Mouse (Mus musculus): ENCODE data around the gene Enc1.
"Not testable (repeated sequence)": the region's sequence is repeated elsewhere in the genome, so short reads cannot be mapped to it uniquely, and the experiment has no call there.

Gene Enc1

DNA sequence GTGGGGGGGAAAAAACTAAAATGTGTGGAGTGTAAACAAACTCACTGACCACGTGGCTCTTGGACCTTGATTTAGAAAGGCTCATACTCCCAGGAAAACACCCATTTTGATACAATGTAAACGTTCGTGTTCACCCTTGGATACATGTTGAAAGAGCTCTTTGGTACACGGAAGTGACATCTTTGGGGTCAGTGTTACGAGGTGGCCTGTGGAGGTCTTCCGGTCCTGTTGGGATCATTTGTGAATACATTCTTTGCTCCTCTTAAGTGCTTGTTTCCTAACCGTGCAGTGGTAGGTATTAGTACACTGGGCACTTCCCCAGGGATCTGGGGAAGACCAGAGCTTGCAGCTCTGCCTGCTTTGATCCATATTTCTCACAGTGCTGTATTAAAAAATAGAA is 10.8 kb downstream of the Enc1 start:
- ATAC-seq (ENCODE audit: low TSS enrichment): no peak

DNA sequence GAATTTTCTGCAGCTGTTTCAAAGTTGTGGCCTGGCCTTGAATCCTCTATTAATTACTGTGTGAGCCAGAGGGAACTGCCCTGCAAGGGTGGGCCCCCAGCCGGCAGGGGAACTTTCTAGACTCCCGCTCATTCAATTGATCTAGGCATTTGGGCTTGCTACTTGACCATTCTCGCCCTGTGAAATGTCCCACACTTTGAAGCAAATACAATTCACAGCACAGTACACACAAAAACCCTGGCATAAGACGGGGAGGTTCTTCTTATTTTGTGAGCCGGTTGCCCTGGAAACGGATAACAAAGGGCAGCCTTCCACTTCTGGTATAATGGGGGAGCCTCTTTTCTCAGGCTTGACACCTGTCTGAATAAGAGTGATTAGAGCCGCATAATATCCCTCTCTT is 11.6 kb downstream of the Enc1 start:
- no peak for ATAC-seq (ENCODE audit: low TSS enrichment)

DNA sequence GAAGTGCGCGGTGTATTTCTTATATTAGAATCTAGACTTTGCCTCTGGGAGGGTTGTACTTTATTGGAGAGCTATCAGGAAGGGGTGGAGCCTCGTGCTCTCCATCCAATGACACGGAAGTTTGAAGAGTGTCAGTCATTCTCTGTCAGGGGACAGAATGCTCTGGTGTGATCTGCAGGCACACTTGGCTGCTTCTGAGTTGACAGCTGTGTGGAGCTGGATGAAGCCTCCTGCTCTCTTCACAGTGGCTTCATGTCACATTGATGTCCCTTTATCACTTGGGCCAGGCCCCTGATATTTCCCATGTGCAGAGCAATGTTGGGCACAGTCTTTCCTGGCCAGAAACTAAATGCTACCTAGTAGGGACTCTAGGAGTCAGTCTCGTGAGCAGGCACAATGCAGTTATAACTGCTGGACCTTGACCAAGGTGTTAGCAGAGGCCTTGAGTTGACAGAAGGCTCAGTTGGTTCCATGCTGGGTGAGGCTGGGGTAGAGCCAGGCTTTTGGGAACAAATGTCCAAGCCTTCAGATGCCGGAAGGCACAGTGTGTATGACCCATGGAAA is 12.6 kb downstream of the Enc1 start:
- no peak for ATAC-seq (ENCODE audit: low TSS enrichment)

DNA sequence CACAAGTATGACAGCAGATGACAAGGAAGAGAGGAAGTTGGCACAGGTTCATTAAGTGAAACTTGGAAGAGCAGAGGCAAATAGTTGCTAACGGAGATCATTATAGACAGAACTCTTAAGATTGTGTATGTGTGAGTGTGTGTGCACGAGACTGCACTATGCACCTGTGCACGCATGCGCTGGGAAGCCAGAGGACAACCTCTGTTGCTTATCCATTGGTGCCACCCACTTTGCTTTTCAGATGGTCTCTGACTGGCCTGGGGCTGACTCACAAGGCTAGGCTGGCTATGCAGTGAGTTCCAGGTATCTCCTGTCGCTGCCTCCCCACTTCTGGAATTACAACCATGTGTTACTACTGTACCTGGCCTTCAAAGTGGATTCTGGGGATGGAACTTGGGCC is 13.1 kb downstream of the Enc1 start:
- no peak for ATAC-seq (ENCODE audit: low TSS enrichment)

DNA sequence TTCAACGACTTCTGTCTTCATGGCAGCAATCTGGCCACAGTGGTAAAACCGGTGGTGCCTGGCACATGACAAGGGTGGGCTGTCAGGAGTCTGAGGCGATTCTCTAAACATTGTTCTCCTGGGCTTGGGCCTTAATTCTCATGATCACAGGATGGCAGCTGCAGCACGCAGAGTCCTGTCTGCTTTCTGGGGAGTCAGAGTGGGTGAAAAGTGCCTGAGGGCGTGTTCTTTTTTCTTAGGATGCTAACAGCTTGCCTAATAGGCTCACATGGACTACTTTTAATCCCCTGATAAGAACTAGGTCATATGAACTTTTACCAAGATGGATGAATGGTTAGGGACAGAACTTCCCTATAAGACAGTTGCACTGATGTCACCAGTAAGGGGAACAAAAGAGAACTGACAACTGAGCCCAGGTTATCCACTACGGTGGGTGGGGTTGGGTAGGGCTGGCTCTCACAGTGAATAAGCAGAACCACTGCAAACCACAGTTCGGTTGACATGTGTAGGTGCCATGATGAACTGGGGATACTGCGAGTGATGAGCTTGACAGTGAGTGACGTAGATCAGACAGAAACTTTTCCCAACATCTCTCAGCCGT is 13.8 kb downstream of the Enc1 start:
- ATAC-seq (ENCODE audit: low TSS enrichment): no peak

DNA sequence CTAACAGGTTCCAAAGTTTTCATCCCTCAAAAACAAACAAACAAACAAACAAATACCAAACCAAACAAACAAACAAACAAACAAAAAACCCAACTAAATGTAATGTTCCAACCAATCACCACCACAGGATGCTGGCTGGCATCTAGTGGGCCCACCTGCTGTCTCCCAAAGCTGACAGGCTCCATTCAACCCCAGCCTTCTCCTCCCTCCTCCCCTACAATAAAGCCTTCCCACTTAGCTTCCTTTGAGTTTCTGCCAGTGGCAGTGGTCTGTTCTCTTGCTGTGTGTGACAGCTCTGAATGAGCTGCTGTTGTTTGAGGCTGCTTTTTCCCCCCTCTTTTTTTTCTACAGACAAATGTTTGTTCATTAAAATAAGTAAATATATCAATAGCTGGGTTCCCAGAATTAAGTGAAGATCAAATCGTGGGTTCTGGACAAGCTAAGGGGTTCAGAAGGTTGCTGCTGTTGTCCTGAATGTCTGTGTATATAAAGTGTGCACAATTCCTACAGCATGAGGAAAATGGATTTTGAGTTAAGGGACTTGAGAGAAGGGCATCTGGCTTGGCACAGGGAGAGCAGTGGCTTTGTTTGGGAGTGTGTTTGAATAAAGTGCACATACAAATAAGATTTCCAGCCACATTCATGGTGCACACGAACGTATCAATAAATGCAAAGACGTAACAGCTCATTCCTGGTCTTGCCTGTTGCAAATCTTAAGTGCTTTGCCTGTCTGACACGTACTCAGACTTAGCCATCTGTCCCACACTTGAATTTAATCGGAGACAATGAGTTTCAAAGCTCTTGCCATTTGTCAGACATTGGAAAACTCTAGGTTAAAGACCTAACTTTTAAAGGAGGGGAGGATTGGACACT is 15.3 kb downstream of the Enc1 start:
- ATAC-seq (ENCODE audit: low TSS enrichment): no peak

DNA sequence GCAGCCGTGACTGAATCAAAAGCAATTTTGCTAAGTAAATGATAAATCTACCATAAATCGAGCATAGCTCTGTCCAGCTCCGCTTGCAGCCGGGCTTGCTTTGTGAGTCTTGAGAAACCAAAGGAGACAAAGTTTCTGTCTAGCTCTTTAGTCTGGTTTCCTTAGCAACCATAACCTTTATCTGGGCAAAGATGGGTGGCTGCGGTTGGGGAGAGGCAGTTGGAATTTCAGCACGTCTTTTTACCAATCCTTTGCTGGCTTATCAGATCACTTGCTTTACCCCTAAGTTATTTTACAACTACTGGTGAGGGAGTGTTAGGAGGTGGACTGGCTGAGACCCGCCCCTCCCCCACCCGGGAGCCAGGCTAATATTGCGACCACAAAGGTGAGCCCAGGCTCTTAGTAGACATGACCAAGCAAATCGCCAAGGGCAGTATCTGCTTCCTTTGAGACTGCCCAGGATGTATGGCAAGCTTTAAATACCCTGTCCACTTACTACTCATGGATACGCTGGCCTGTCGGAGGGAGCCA is 16.0 kb downstream of the Enc1 start:
- ATAC-seq (ENCODE audit: low TSS enrichment): no peak

DNA sequence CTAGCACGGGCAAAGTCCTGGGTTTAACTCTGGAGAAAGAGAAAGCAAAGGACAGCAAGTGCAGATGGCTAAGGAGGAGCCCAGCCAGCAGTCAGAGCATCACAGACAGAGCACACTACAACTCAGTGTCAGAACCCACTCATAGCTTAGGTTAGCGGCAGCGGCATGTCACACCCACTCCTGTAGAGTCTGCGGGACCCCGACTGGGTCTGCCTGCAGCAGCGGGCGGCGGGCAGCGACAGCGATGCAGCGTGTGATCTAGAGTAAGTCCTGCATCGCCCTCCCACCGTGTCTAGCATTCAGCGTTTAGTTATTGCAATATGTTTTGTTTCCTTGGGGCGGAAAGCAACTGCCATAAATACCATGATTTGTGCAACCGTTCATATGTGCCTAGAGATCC is 18.4 kb downstream of the Enc1 start:
- ATAC-seq (ENCODE audit: low TSS enrichment): no peak

DNA sequence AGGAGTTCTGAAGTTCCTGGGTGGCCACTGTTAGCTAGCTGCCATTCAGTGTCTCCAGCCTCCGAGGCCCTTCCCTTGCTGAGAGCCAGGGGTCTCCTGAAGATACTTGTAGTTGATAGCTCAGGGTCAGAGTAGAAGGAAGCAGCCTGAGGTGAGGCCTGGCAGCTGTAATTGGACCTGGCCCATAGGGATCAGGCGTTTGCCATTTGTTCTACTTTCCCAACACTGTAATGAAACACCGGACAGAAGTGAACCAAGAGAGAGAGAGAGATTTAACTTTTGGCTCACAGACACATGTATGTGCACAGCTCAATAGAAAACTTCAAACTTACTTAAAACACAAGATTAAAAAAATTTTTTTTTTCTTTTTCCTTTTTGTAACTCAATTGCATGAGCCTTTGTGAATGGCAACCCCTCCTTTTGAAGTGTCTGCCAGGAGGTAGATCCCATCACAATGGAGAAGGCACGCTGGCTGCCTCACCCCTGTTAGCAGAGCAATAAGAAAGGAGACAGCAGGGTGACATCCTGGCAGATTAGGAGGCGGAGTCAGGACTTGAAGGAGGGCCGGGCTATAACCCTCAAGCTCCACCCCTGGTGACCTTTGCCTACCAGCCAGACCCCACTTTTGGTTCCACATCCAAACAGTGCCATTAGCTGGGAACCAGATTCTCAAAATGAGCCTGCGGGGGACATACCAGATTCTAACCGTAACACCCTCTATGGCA is 19.7 kb downstream of the Enc1 start:
- no peak for ATAC-seq (ENCODE audit: low TSS enrichment)

DNA sequence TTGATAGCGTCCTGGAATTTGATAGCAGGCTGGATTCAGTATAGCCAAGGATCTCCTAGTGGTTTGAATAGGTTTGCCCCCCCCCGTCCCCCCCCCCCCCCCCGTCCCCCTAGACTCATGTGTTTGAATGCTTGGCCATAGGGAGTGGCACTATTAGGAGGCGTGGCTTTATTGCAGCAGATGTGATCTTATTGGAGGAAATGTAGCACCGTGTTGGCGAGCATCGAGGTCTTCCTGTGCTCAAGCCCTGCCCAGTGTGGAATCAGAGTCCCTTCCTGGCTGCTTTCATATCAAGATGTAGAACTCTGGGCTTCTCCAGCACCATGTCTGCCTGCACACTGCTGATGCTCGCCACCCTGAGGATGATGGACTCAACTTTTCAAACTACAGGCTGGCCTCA is 20.6 kb downstream of the Enc1 start:
- no peak for ATAC-seq (ENCODE audit: low TSS enrichment)

DNA sequence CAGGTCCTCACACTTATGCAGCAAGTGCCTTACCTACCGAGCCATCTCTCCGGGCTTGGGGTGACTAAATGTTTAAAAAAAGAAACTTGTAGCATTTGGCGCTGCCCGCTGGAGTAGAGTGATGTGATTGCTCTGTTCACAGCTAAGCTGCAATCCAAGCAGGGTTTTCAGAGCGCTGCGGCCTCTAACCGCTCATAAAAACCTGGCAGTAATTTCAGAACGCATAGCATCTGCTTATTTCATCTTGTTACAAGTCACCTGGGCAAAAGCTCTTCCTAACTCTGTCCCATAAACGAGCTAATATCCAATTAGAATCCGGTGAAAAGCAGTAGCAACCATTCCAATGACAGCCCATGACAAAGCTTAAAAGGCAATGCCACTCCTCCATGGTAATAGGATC is 21.8 kb downstream of the Enc1 start:
- no peak for ATAC-seq (ENCODE audit: low TSS enrichment)

DNA sequence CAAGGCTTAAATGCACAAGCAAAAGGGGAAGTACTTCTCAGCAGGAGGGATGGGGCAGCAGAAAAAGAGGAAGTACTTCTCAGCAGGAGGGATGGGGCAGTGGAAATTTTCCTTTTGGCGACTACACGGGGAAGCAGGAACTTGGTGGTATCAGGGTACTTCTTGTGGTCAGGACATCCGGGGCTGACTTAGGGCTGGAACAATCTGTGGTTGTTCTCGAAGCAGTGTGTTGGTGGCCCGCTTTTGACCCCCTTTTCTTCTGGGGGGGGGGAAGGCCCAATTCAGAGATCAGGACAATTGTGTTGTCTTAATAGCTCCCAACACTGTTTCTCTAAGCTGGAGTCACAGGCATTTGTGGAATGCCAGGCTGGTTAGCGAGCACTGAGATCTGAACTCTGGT is 24.6 kb downstream of the Enc1 start:
- not testable (repeated sequence) for ATAC-seq (ENCODE audit: low TSS enrichment)

DNA sequence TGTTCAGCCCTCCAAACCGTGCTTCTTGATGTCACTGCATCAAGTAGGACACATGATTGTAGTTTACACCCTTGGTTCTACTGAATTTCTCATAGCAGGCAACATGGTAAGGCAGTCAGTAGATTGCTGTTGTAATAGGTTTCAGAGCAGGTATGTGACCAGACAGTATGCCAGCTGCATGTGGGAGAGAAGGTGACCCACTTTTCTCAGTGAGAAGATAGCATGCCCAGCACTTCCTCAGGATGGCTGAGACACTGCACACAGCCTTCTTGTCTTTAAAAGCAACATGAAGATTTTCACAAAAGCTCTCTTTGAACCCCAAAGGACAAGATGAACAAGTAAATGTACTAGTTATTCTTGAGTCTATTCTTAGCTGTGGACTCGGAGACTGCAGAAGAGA is 29.8 kb downstream of the Enc1 start:
- peak; percentile 91 for ATAC-seq (ENCODE audit: low TSS enrichment)

DNA sequence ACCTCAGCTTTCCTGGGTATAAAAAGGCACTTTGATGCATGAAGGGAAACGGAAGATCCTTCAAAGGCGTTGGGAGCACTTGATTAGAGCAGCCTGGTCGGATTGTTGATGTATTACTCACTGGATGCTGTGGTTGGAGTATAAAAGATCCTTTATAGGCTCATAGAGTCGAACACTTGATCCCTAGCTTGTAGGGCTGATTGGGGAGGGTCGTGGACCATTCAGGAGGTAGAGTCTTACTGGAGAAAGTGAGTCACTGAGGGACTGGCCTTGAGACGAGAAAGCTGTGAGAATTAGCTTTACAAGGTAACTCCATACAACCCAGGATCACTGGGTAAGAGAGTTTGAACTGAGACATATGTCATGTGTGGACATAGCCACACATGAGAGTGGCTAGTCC is 30.7 kb downstream of the Enc1 start:
- no peak for ATAC-seq (ENCODE audit: low TSS enrichment)

DNA sequence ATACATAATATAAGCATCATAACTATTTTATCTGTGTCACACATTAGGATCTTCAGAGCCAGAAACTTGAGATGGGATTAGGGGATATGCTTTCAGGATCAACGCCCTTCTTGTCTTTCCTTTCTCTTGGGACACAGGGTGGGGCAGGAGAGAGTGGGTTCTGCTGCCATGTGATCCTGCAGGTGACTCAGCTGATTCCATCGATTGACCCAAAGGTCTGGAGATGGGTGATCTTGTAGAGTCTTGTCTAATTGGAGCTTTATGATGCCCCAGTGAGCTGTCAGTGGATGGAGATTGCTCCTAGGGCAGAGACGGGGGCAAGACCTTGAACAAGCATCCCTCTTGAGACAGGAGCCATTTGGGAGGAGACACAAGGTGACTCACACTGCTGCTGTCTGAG is 33.9 kb downstream of the Enc1 start:
- no peak for ATAC-seq (ENCODE audit: low TSS enrichment)

DNA sequence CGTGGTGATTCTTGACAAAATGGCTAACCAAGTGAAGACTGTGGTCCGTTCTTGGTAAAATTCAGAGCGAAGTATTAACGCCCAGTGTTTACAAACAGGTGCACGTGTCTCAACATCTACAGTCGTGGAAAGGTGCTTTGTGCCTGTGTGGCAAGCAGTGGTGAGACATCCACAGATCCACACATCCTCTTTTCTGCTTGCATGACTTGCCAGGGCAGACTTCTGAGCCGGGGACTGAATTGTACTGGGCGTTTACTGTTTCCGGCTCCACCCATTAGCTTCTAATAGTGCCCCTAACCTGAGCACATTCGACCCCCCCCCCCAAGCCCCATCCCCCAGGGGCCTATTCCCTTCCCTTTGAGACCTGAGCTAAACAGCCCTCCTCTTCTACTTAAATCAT is 34.6 kb downstream of the Enc1 start:
- ATAC-seq (ENCODE audit: low TSS enrichment): no peak

DNA sequence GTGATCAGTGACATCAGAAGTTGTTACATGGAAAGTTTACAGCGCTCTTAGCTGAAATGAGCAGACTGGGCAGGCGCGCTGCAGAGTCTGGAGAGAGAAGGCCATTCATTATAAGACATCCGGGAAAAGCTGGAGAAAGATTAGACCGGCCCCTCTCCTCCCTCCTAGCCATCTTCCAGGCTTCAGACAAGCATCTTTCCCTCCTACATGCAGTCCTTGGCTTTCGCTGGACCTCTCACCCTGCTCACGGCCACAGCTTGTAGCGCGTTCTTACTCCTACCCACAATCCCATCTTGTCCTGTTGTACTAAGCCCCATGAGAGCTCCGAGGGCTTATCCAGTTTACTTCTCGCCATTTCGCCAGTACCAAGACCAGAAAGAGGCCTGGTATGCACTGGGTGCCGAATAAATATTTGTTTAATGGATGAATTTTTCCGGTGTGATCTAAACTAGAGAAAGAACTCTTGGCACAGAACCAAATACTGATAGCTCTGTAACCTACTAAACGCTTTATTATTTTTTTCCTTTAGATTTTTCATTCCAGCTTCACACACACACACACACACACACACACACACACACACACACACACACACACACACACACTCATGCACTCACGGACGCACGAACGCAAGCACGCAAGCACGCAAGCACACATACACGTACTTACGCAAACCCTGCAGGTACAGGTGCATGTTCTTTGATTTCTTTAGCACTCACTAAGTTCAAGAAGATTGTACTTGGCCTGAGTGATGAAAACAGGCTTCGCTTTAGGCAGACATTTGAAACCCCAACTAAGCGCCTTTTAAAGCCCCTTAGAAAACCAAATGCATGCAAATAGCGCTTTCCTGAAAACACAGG is 41.4 kb downstream of the Enc1 start:
- peak; percentile 55; the same call in 1 of the 2 replicates for ATAC-seq (ENCODE audit: low TSS enrichment)

DNA sequence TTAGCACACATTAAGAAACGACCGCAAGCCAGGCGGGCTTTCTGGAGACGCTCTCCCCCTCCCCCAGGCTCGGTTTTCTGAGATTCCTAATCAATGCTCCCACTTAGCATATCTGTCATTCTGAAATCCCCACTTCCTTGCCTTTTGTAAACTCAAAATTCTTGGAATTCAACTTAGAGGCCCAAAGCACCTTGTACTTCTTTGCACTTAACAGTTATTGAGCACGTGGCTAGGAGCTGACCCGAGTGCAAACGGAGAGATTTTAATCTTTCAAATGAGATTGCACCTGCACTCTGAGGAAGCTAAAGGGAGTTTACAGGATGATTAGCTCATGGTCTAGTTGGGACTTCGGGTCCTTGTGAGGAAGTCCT is 42.0 kb downstream of the Enc1 start:
- no peak for ATAC-seq (ENCODE audit: low TSS enrichment)

DNA sequence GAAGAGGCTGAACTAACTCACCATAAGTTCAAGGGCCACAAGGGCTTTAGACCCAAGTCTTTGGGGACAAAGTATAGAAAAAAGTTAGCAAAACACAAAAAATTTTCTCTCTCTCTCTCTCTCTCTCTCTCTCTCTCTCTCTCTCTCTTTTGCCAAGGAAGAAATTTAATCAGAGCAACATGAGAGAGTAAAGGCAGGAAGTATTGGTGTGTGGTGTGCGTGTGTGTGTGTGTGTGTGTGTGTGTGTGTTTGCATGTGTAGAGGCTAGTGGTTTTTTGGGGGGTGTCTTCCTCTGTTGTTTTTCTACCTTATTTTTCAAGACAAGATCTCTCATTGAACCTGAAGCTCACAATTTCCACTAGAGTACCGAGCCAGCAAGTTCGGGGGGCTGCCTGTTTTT is 46.1 kb downstream of the Enc1 start:
- no peak for ATAC-seq (ENCODE audit: low TSS enrichment)

DNA sequence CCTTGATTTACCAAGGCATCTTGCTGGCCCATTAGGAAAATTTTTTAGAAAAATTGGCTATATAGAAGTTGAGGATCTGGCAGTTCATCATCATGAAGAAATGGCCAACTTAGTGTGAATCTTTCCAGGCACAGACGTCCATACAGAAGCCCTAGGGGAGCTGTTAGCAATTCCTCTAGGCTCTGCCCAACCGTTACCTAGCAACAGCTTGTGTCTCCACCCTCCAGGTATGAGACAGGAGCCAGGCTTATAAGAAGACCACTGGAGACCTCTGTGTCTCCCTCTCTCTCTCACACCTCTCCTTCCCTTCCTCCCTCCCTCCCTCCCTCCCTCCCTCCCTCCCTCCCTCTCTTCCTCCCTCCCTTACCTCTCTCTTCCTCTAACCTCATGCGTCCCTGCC is 49.8 kb downstream of the Enc1 start:
- ATAC-seq (ENCODE audit: low TSS enrichment): no peak

DNA sequence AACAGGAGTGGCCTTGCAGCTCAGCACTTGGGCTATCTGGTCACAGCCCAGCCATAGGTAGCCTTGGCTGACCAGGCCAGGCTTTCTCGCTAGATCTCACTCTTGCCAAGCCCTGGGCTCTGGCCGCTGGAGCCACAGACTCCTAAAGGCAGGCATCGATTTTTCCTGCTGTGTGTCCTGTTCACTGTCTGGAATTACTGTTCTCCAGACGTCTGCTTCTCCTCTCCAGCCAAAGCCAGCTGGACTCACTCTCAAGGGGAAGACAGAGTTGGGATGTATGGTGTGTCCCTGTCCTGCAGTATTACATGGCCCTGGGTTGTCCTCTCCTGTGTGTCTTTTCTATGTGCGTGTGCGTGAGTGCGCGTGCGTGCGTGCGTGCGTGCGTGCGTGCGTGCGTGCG is 50.4 kb downstream of the Enc1 start:
- no peak for ATAC-seq (ENCODE audit: low TSS enrichment)

DNA sequence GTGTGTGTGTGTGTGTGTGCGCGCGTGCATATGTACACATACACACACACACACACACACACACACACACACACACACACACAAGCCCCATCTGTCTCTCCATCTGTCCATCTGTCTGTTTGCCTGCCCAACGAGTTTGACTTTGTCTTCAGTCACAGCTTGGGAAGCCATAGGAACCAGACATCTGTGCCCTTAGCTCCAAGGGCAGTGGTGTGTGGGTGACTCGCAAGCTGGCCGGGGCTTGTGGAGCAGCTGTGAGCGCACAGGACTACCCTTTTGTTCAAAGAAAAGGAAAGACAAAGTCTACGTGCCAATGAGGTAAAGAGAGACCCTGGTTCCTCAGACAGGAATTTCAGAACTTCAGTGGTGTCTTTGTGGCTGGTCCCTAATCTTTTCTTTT is 51.1 kb downstream of the Enc1 start:
- ATAC-seq (ENCODE audit: low TSS enrichment): no peak
